Mouse (Mus musculus): ENCODE results near the gene Stpg4. TPM values are rescaled to one million over a fixed set of nuclear protein-coding genes. Genes with fewer than 3 reads are reported as not detected.

The Stpg4 gene
- polyA plus RNA-seq, 1 experiment, result not detected

GRCm38 (mm10) chr17:87445917-87446766 lies 18.6 kb upstream of the Stpg4 start:
- H3K27me3 ChIP-seq (ENCODE audit: control insufficient read depth, insufficient read depth, low read length), result no peaks in the 10 kb centered on the region
- no peaks in the 10 kb centered on the region; the same call in 1 of the 2 replicates for H3K4me1 ChIP-seq (ENCODE audit: control insufficient read depth, insufficient read depth, low read length)
- H3K4me3 ChIP-seq (replicated peaks; ENCODE audit: insufficient read depth, low read depth, low read length), result peak overlapping the region; percentile 71
- DNase-seq, result peak; percentile 70 to 78
- TF ChIP-seq POLR2A (IDR thresholded peaks at IDR 0.05; ENCODE audit: borderline replicate concordance, insufficient read depth, low read length) (no peak), CTCF (IDR thresholded peaks at IDR 0.05; ENCODE audit: borderline replicate concordance, insufficient read depth, low read depth, low read length) (no peak)
- H3K27ac ChIP-seq (ENCODE audit: insufficient read depth, low read length), result peak overlapping the region; percentile 84
- 1% methylated on average over 82 of the region's 86 CpGs for WGBS

- DNase-seq, result peak in 1 of 2 experiments; percentile 38
- H3K4me1 ChIP-seq (ENCODE audit: control insufficient read depth, insufficient read depth, low read length), result no peaks in the 10 kb centered on the region; the same call in 1 of the 2 replicates
- H3K4me3 ChIP-seq (replicated peaks; ENCODE audit: insufficient read depth, low read depth, low read length), result peak overlapping the region; percentile 71
- H3K27ac ChIP-seq (ENCODE audit: insufficient read depth, low read length), result no peak overlapping the region
- no peaks in the 10 kb centered on the region for H3K27me3 ChIP-seq (ENCODE audit: control insufficient read depth, insufficient read depth, low read length)
- under 1% methylated on average over 13 of the region's 13 CpGs for WGBS
- TF ChIP-seq CTCF (IDR thresholded peaks at IDR 0.05; ENCODE audit: borderline replicate concordance, insufficient read depth, low read depth, low read length) (no peak), POLR2A (IDR thresholded peaks at IDR 0.05; ENCODE audit: borderline replicate concordance, insufficient read depth, low read length) (no peak)
These were observed 17.9 kb upstream of the Stpg4 start for GRCm38 (mm10) chr17:87445337-87445916.

GRCm38 (mm10) chr17:87444763-87445162 lies 17.2 kb upstream of the Stpg4 start:
- Histone ChIP-seq H3K27me3 (ENCODE audit: control insufficient read depth, insufficient read depth, low read length) (no peaks in the 10 kb centered on the region), H3K27ac (ENCODE audit: insufficient read depth, low read length) (no peak overlapping the region), H3K4me1 (ENCODE audit: control insufficient read depth, insufficient read depth, low read length) (peaks cover 2% of the 10 kb centered on the region; the same call in 1 of the 2 replicates), H3K4me3 (replicated peaks; ENCODE audit: insufficient read depth, low read depth, low read length) (peak overlapping the region; percentile 71)
- TF ChIP-seq CTCF (IDR thresholded peaks at IDR 0.05; ENCODE audit: borderline replicate concordance, insufficient read depth, low read depth, low read length) (no peak), POLR2A (IDR thresholded peaks at IDR 0.05; ENCODE audit: borderline replicate concordance, insufficient read depth, low read length) (no peak)
- DNase-seq, result no peak
- WGBS, result 4% methylated on average over 4 of the region's 4 CpGs

- DNase-seq, result no peak
- WGBS, result 11% methylated on average over 2 of the region's 2 CpGs
- TF ChIP-seq POLR2A (IDR thresholded peaks at IDR 0.05; ENCODE audit: borderline replicate concordance, insufficient read depth, low read length), result no peak
- no peak for TF ChIP-seq CTCF (IDR thresholded peaks at IDR 0.05; ENCODE audit: borderline replicate concordance, insufficient read depth, low read depth, low read length)
- Histone ChIP-seq H3K27ac (ENCODE audit: insufficient read depth, low read length) (no peak overlapping the region), H3K4me1 (ENCODE audit: control insufficient read depth, insufficient read depth, low read length) (peaks cover 12% of the 10 kb centered on the region; the same call in 1 of the 2 replicates), H3K27me3 (ENCODE audit: control insufficient read depth, insufficient read depth, low read length) (no peaks in the 10 kb centered on the region), H3K4me3 (replicated peaks; ENCODE audit: insufficient read depth, low read depth, low read length) (peak overlapping the region; percentile 39)
These were observed 14.0 kb upstream of the Stpg4 start for GRCm38 (mm10) chr17:87441537-87441936.

GRCm38 (mm10) chr17:87439441-87439840 lies 11.9 kb upstream of the Stpg4 start:
- no peak overlapping the region for H3K4me3 ChIP-seq (replicated peaks; ENCODE audit: insufficient read depth, low read depth, low read length)
- TF ChIP-seq CTCF (IDR thresholded peaks at IDR 0.05; ENCODE audit: borderline replicate concordance, insufficient read depth, low read depth, low read length), result no peak
- TF ChIP-seq POLR2A (IDR thresholded peaks at IDR 0.05; ENCODE audit: borderline replicate concordance, insufficient read depth, low read length), result no peak
- WGBS, result 47% methylated on average over 2 of the region's 2 CpGs

GRCm38 (mm10) chr17:87433929-87434328 lies 6.4 kb upstream of the Stpg4 start:
- Histone ChIP-seq H3K4me1 (ENCODE audit: control insufficient read depth, insufficient read depth, low read length) (peaks cover 13% of the 10 kb centered on the region; the same call in 1 of the 2 replicates), H3K27ac (ENCODE audit: insufficient read depth, low read length) (no peak overlapping the region), H3K27me3 (ENCODE audit: control insufficient read depth, insufficient read depth, low read length) (no peaks in the 10 kb centered on the region), H3K4me3 (replicated peaks; ENCODE audit: insufficient read depth, low read depth, low read length) (no peak overlapping the region)
- DNase-seq, result no peak
- WGBS, result 78% methylated on average over 3 of the region's 3 CpGs
- TF ChIP-seq CTCF (IDR thresholded peaks at IDR 0.05; ENCODE audit: borderline replicate concordance, insufficient read depth, low read depth, low read length) (no peak), POLR2A (IDR thresholded peaks at IDR 0.05; ENCODE audit: borderline replicate concordance, insufficient read depth, low read length) (no peak)

More at GRCm38 (mm10) chr17:87439441-87439840, 11.9 kb upstream of the Stpg4 start:
- Histone ChIP-seq H3K27ac (ENCODE audit: insufficient read depth, low read length) (no peak overlapping the region), H3K27me3 (ENCODE audit: control insufficient read depth, insufficient read depth, low read length) (no peaks in the 10 kb centered on the region), H3K4me1 (ENCODE audit: control insufficient read depth, insufficient read depth, low read length) (peaks cover 13% of the 10 kb centered on the region; the same call in 1 of the 2 replicates)
- DNase-seq, result no peak

- Histone ChIP-seq H3K4me1 (ENCODE audit: control insufficient read depth, insufficient read depth, low read length) (peaks cover 8% of the 10 kb centered on the region; the same call in 1 of the 2 replicates), H3K4me3 (replicated peaks; ENCODE audit: insufficient read depth, low read depth, low read length) (no peak overlapping the region), H3K27ac (ENCODE audit: insufficient read depth, low read length) (no peak overlapping the region), H3K27me3 (ENCODE audit: control insufficient read depth, insufficient read depth, low read length) (no peaks in the 10 kb centered on the region)
- TF ChIP-seq POLR2A (IDR thresholded peaks at IDR 0.05; ENCODE audit: borderline replicate concordance, insufficient read depth, low read length) (no peak), CTCF (IDR thresholded peaks at IDR 0.05; ENCODE audit: borderline replicate concordance, insufficient read depth, low read depth, low read length) (no peak)
- DNase-seq, result no peak
- 76% methylated on average over 5 of the region's 5 CpGs for WGBS
These were observed 5.2 kb upstream of the Stpg4 start for GRCm38 (mm10) chr17:87432743-87433142.
